Mouse (Mus musculus) gastrocnemius, postnatal 14 days (tissue): Measurements from ENCODE around the gene Taf10. TPM values are rescaled to one million over a fixed set of nuclear protein-coding genes. Genes with fewer than 3 reads are reported as not detected.
A peak's percentile ranks its signal among the peaks of the same experiment; 100 is the strongest.

Experiments used
- DNase-seq: peaks from one replicate; pipeline ENCODE4 v3.0.0; 2021; ENCODE audit warnings: mixed read lengths
- intact Hi-C: fragments of 180-260 bp; cut with DNase I; formaldehyde crosslinking; loops from one replicate; pipeline ENCODE4 v1.15.1; 2025; ENCODE audit warnings: low total_unique reads
- long read RNA-seq, 2 experiments: library from polyadenylated mRNA; stranded (forward); transcript quantifications; one replicate each; pipeline ENCODE4 v2.0.0; 2021
- total RNA-seq, 2 experiments: library from RNA; stranded (reverse); gene quantifications; 2 replicates each; pipeline ENCODE4 v1.2.3; 2021

The Taf10 gene
- 10 to 100 TPM; 75.4 to 76.3 TPM for total RNA-seq
- long read RNA-seq, experiment 1, full-length matches to known transcripts = 38 of 50 reads
- long read RNA-seq, experiment 1, partial matches to known transcripts = 1 of 50 reads
- long read RNA-seq, experiment 1, other reads (novel, unspliced or antisense) = 11 of 50 reads
- long read RNA-seq, experiment 2, full-length matches to known transcripts = 48 of 55 reads
- long read RNA-seq, experiment 2, partial matches to known transcripts = 1 of 55 reads
- long read RNA-seq, experiment 2, other reads (novel, unspliced or antisense) = 6 of 55 reads

GRCm38 (mm10) chr7:105743926-105744590 lies at the start of gene Taf10:
Taf10 (minus strand) TSS chr7:105744361.
- peak; percentile 81 for DNase-seq
- intact Hi-C loops = loop anchor here (10.0 kb wide), 1 partner anchor 109 kb away; the partner anchor contains the start of gene Trim3

DNA sequence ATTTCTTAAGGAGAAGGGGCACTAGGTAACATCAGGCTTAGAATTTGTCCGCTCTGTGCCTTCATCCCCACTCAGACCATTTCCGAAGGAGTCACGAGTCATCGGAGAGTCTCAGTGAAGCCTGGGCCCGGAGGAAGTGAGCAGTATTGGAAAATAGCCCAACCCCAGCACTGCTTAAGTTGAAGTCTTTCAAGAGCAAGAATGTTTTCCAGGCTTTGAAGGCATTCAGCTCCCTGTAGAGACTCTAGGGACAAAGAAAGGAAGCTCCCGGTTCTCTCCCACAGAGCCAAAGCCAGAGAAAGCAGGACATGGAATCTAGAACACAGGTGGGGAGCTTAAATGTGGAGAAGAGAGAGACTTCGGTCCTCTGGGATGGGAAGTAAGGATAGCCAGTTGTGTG lies 49.5 kb upstream of the Taf10 start:
- DNase-seq = no peak
- intact Hi-C loops = no loop called here

GRCm38 (mm10) chr7:105791147-105791546 lies 47.0 kb upstream of the Taf10 start:
- no peak for DNase-seq
- intact Hi-C loops = no loop called here

GRCm38 (mm10) chr7:105787285-105788140 lies 43.4 kb upstream of the Taf10 start, which contains the start of gene Dchs1:
Dchs1 (minus strand) TSS chr7:105787654.
- intact Hi-C loops = no loop called here

GRCm38 (mm10) chr7:105786506-105787284 lies 42.5 kb upstream of the Taf10 start:
- no peak for DNase-seq
- intact Hi-C loops = no loop called here

More at GRCm38 (mm10) chr7:105787285-105788140, 43.4 kb upstream of the Taf10 start, which contains the start of gene Dchs1:
- peak; percentile 40 for DNase-seq

DNA sequence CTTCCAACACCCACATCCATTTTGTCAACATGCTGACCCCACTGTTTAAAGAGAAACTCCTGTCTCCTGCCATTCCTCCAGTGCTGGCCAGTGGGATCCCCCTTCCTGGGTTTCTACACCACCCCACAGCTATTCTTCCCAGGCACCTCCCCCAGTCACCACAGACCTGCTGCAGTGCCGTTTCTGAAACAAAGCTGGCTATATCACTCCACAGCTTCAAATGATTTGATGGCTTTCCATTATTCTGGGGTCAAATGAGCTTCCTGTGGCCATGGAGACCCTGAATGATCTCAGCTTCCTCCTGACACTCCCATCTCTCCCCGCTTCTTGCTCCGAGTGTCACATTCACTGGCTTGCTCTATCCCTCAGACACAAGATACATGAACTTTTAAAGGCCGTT lies 40.4 kb upstream of the Taf10 start:
- intact Hi-C loops = no loop called here
- DNase-seq = no peak

GRCm38 (mm10) chr7:105783861-105784260 lies 39.7 kb upstream of the Taf10 start:
- intact Hi-C loops = no loop called here
- no peak for DNase-seq

GRCm38 (mm10) chr7:105778553-105779265 lies 34.5 kb upstream of the Taf10 start:
- intact Hi-C loops = no loop called here
- DNase-seq = peak; percentile 48

GRCm38 (mm10) chr7:105777797-105778552 lies 33.8 kb upstream of the Taf10 start:
- peak; percentile 84 for DNase-seq
- intact Hi-C loops = no loop called here

DNA sequence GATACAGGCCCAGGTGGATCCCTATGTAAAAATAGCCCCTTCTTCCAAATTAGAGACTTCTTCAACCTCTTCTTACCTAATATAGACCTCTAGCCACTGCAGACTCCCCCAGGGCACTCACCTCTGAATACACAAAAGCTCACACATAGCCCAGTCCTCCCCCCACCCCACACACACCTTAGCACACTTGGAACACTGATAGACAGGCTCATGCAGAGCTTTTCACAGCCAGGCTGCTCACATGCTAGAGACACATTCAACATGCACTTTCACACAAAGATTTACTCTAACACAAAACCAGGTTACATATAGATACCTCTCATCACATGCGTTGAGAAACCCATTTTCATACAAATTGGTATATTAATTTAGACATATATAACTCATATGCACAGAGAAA lies 33.2 kb upstream of the Taf10 start:
- intact Hi-C loops = no loop called here
- no peak for DNase-seq

GRCm38 (mm10) chr7:105776026-105776425 lies 31.9 kb upstream of the Taf10 start:
- intact Hi-C loops = no loop called here
- DNase-seq = no peak

GRCm38 (mm10) chr7:105774661-105775060 lies 30.5 kb upstream of the Taf10 start:
- intact Hi-C loops = no loop called here

GRCm38 (mm10) chr7:105773041-105773440 lies 28.9 kb upstream of the Taf10 start:
- DNase-seq = no peak
- intact Hi-C loops = no loop called here

More at GRCm38 (mm10) chr7:105774661-105775060, 30.5 kb upstream of the Taf10 start:
- no peak for DNase-seq

DNA sequence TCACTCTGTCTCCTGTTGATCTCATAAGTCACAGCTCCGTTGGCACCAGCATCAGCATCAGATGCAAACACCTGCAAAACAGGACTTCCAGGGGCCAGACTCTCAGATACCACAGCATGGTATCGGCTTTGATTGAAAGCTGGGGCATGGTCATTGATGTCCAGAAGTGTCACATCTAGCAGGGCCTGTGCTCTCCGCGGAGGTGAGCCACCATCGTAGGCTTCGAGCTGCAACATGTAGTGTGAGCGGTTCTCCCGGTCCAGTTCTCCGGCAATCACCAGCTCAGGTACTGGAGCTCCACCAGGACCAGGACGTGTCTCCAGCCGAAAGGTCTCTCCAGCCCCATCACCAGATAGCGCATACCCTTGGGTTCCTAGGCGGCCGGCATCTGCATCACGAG lies 28.2 kb upstream of the Taf10 start:
- no peak for DNase-seq
- intact Hi-C loops = no loop called here

- peak; percentile 57 for DNase-seq
- intact Hi-C loops = no loop called here
These were observed 25.8 kb upstream of the Taf10 start for GRCm38 (mm10) chr7:105769959-105770358.

DNA sequence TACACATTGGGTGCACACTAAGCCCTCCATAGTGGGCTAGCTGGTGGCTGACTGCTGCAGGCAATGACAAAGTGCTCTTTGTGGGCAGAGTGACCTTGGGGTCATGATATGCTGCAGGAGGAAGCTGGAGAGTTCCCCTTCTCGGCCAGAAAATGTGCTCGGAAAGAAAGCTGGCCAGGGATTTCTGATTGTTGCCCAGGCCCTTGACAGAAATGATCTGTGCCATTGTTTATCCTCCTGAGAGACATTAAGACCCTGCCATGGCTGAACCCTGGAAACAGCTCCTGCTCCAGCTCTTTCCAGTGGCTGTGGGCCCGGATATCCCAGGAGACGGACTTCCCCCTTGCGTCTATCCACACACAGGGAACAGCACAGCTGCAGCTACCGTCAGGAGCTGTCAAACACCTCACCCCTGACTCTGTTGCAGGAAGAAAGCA lies 23.6 kb upstream of the Taf10 start:
- intact Hi-C loops = no loop called here
- no peak for DNase-seq

DNA sequence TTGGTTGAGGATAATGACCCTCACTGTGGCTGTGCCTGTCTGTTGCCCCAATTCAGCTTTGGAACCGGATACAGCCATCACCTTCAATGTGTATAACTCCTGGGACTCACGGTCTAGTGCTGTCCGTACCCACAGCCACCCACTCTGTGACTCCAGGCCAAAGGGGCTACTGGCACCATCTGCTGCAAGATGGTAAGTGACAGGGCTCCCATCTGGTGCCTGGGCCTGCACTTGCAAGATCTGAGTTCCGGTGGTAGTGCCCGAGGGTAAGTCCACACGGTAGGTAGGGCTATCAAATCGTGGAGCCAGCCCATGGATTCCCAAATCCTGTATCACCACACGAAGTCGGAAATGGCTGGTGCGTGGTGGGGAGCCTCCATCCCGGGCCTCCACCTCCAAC lies 20.2 kb upstream of the Taf10 start:
- DNase-seq = no peak
- intact Hi-C loops = no loop called here
